Mouse (Mus musculus): ENCODE results near the gene Zdhhc13. TPM values are rescaled to one million over a fixed set of nuclear protein-coding genes. Genes with fewer than 3 reads are reported as not detected.

Gene Zdhhc13
- 52.8 and 59.4 TPM in 2 replicates for polyA plus RNA-seq (2015; fragmentation: Nextera tagmentation; extraction: Ambion mirVana)

DNA sequence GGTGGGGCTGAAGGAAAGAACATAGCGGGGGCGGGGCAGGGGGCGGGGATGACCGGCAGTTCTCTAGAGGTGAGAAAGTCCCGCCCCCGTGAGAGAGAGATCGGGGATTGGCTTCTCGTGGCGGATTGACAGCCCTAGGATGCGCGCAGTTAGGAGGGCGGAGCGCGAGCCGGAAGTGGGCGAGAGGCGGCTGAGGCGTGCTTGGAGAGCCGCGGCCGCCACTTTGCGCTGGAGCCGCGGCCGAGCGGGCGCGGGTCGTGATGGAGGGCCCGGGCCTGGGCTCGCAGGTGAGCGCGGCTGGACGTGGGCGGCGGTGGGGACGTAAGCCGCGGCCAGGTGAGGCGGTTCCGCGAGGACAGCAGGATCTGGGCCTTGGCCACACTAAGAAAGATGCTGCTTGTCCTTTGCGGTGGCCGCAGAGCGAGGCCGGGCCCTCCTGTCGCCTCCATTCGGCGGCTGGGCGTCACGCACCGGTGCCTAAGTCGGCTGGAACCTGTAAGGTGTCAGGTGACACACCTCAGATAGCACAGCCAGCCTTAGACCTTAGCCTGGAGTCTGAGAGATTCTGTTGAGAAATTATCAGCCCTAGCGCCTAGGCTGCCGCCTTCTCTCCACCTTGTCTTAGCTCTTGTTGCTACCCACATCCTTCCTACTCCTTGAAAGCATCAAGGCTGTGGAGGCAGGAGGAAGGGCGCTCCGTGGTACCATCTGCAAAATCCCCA, at the start of gene Zdhhc13:
Gene Zdhhc13 (plus strand): TSS at position 153 of the 722 bp plus-strand sequence.
- Histone ChIP-seq H3K4me3 (replicated peaks; ENCODE audit: low read length) (peak within 1 kb of the TSS; percentile 94), H3K27ac (ENCODE audit: low read length) (peak within 1 kb of the TSS; percentile 67), H3K36me3 (ENCODE audit: control insufficient read depth, insufficient read depth) (no peaks in the 10 kb centered on the region), H3K4me2 (ENCODE audit: low read length) (peak within 1 kb of the TSS; percentile 93), H3K4me1 (replicated peaks; ENCODE audit: control insufficient read depth, insufficient read depth, low read length) (peaks cover 16% of the 10 kb centered on the region), H3K27me3 (replicated peaks; ENCODE audit: control insufficient read depth, insufficient read depth, low read length) (no peaks in the 10 kb centered on the region), H3K9me3 (ENCODE audit: control insufficient read depth, low read length) (no peaks in the 10 kb centered on the region), H3K9ac (replicated peaks; ENCODE audit: low read depth, low read length) (peak within 1 kb of the TSS; percentile 94)
- peak; percentile 100 for ATAC-seq
- WGBS = under 1% methylated on average over 57 of the region's 57 CpGs

DNA sequence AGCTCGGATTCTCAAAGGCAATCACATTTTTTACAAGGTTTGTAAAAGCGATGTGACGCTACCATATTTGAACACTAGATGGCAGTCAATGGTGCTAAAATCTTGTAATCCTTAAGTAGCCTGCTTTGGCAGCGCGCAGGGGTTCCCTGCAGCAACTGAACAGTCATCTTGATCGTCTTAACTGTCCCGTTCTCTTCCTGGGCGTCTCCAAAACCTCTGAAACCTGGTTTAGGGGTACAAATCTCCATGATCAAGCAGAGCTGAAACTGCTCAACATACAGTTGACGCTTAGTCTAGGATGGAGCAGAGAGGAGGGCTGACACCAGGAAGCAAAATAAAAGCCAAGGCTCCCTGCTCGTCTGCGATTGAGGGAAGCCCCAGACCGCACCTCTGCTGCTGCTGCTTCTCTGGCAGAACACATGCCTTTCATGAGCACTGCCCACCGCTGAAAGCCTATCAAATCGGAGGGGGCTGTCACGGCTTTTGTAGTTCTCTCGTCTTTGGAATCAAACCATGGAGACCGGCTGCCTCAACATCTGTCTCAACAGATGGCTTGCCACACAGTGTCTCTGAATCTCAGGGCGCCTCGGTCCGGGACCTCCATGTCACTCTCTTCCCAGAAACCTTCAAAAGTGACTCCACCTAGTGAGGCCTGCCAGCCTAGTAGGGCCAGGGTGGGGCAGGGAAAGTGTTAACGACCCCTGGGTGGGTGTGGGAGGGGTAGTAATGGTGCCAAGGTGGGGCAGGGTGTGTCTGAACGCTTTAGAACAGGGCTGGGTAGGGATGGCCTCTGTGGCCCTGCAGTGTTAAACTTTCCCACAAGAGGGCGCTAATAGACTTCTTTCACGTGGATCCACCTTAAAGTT, 39.3 kb upstream of the Zdhhc13 start:
- under 1% methylated on average over 24 of the region's 24 CpGs for WGBS
- ATAC-seq = peak; percentile 85
- H3K27me3 ChIP-seq (replicated peaks; ENCODE audit: control insufficient read depth, insufficient read depth, low read length) = no peaks in the 10 kb centered on the region

DNA sequence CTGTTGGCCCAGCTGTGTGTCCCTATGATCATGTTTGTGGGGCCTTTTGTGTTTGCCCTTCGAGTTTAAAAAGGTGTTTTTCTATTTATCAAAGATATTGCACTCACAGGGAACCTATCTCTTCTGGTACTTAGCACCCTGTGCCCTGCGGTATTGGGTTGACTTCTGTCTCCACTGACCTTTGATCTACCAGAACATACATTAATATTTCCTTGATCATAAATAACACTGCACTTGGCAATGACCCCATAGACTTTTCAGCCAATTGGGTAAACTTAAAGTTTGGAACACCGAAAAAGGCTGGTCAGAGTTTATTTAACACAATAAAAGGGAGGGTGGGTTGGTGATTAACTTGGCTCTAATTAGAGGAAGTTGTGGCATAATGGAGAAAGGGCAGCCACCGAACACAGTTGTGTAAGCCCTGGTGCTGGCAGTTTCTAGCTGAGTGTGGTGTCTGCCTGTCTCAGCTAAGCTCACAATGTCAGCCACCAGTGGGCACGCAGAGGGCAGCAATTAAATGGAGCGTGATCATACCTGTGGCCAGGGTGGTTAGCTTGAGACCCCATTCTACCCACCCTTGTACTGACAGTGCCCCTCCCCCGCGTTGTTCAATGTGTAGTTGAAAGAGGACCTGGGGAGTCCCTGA, 38.5 kb upstream of the Zdhhc13 start:
- Histone ChIP-seq H3K27ac (ENCODE audit: low read length) (no peak overlapping the region), H3K9me3 (ENCODE audit: control insufficient read depth, low read length) (no peaks in the 10 kb centered on the region), H3K27me3 (replicated peaks; ENCODE audit: control insufficient read depth, insufficient read depth, low read length) (no peaks in the 10 kb centered on the region), H3K4me1 (replicated peaks; ENCODE audit: control insufficient read depth, insufficient read depth, low read length) (peaks cover 9% of the 10 kb centered on the region), H3K4me3 (replicated peaks; ENCODE audit: low read length) (no peak overlapping the region), H3K4me2 (ENCODE audit: low read length) (no peak overlapping the region), H3K9ac (replicated peaks; ENCODE audit: low read depth, low read length) (no peak overlapping the region), H3K36me3 (ENCODE audit: control insufficient read depth, insufficient read depth) (no peaks in the 10 kb centered on the region)
- 49% methylated on average over 8 of the region's 8 CpGs for WGBS
- ATAC-seq = no peak; the same call in 1 of the 2 replicates

More for the DNA sequence above, 39.3 kb upstream of the Zdhhc13 start:
- Histone ChIP-seq H3K9me3 (ENCODE audit: control insufficient read depth, low read length) (no peaks in the 10 kb centered on the region), H3K27ac (ENCODE audit: low read length) (peak overlapping the region; percentile 75), H3K4me2 (ENCODE audit: low read length) (peak overlapping the region; percentile 88), H3K9ac (replicated peaks; ENCODE audit: low read depth, low read length) (peak overlapping the region; percentile 60), H3K36me3 (ENCODE audit: control insufficient read depth, insufficient read depth) (no peaks in the 10 kb centered on the region), H3K4me1 (replicated peaks; ENCODE audit: control insufficient read depth, insufficient read depth, low read length) (peaks cover 9% of the 10 kb centered on the region), H3K4me3 (replicated peaks; ENCODE audit: low read length) (peak overlapping the region; percentile 43)

DNA sequence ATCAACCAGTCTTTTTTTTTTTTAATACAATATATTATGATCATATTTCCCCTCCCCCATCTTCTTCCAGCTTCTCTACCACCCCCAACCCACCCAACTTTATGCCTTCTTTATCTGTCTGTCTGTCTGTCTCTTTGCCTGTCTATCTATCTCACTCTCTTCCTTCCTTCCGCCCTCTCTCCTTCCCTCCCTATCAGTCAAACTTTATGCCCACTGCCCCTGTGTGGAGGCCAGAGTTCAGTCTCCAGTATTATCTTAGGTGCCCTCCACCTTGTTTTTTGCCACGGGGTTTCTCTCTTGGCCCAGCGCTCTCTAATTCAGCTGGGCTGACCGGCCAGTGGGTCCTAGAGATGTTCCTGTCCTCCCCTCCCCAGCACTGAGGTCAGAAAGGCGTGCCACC, 37.6 kb upstream of the Zdhhc13 start:
- no peak overlapping the region for H3K9ac ChIP-seq (replicated peaks; ENCODE audit: low read depth, low read length)

DNA sequence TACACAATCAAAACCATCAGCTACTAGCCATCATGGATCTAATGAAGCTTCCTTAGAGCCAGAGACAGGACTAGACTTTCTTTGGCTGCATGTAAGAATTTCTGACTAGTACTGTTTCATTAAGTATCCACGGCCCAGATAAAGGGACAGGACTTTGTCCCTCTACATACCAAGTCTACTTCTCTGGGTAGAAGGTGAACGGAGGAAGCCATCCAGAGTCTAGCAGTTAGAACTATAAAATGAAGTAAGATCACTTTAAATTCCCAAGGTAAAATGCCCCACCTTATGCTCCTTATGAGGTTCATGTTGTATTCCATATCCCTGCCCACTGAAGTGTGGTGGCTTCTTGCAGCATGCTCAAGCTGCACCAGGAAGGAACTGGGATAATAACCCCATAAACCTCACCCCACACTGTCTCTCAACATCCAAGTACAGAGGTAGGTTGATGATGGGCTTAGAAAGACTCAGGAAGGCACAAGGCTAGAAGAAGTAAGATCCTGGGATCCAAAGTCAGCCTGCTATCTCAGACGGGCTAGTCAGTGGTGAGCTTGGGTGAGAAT, 34.3 kb upstream of the Zdhhc13 start:
- no peaks in the 10 kb centered on the region for H3K9me3 ChIP-seq (ENCODE audit: control insufficient read depth, low read length)
- no peak overlapping the region for H3K27ac ChIP-seq (ENCODE audit: low read length)
- H3K4me2 ChIP-seq (ENCODE audit: low read length) = no peak overlapping the region
- WGBS = 87% methylated on average over 3 of the region's 3 CpGs
- peaks cover 6% of the 10 kb centered on the region for H3K4me1 ChIP-seq (replicated peaks; ENCODE audit: control insufficient read depth, insufficient read depth, low read length)
- H3K9ac ChIP-seq (replicated peaks; ENCODE audit: low read depth, low read length) = no peak overlapping the region
- no peaks in the 10 kb centered on the region for H3K27me3 ChIP-seq (replicated peaks; ENCODE audit: control insufficient read depth, insufficient read depth, low read length)
- H3K36me3 ChIP-seq (ENCODE audit: control insufficient read depth, insufficient read depth) = no peaks in the 10 kb centered on the region
- H3K4me3 ChIP-seq (replicated peaks; ENCODE audit: low read length) = no peak overlapping the region
- no peak for ATAC-seq

More for the DNA sequence above, 37.6 kb upstream of the Zdhhc13 start:
- Histone ChIP-seq H3K4me3 (replicated peaks; ENCODE audit: low read length) (no peak overlapping the region), H3K4me1 (replicated peaks; ENCODE audit: control insufficient read depth, insufficient read depth, low read length) (peaks cover 9% of the 10 kb centered on the region), H3K27ac (ENCODE audit: low read length) (no peak overlapping the region), H3K9me3 (ENCODE audit: control insufficient read depth, low read length) (no peaks in the 10 kb centered on the region), H3K36me3 (ENCODE audit: control insufficient read depth, insufficient read depth) (no peaks in the 10 kb centered on the region), H3K4me2 (ENCODE audit: low read length) (no peak overlapping the region), H3K27me3 (replicated peaks; ENCODE audit: control insufficient read depth, insufficient read depth, low read length) (no peaks in the 10 kb centered on the region)
- no peak for ATAC-seq
- 86% methylated on average over 5 of the region's 5 CpGs for WGBS

DNA sequence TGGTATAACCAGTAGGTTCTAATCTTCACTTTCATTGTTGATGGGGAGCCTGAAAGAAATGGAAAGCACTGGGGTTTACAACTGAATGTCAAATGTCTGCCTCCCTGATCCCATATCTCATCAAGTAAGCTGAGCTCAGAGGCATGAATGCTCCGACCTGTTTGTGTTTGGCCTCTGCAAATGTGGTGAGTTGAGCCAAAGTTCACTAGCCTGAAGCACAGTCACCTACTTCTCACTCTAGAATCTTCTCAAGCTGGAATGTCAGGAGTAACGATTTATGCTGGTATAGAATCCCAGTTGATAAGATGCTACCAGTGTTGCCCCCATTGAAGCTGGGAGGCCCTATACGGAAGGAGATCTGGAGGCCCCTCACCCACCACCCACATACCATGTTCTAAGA, 33.0 kb upstream of the Zdhhc13 start:
- Histone ChIP-seq H3K27me3 (replicated peaks; ENCODE audit: control insufficient read depth, insufficient read depth, low read length) (no peaks in the 10 kb centered on the region), H3K4me3 (replicated peaks; ENCODE audit: low read length) (no peak overlapping the region), H3K4me1 (replicated peaks; ENCODE audit: control insufficient read depth, insufficient read depth, low read length) (no peaks in the 10 kb centered on the region), H3K9me3 (ENCODE audit: control insufficient read depth, low read length) (no peaks in the 10 kb centered on the region), H3K4me2 (ENCODE audit: low read length) (no peak overlapping the region), H3K36me3 (ENCODE audit: control insufficient read depth, insufficient read depth) (no peaks in the 10 kb centered on the region), H3K9ac (replicated peaks; ENCODE audit: low read depth, low read length) (no peak overlapping the region), H3K27ac (ENCODE audit: low read length) (no peak overlapping the region)
- ATAC-seq = no peak
- WGBS = 90% methylated on average over 3 of the region's 3 CpGs

DNA sequence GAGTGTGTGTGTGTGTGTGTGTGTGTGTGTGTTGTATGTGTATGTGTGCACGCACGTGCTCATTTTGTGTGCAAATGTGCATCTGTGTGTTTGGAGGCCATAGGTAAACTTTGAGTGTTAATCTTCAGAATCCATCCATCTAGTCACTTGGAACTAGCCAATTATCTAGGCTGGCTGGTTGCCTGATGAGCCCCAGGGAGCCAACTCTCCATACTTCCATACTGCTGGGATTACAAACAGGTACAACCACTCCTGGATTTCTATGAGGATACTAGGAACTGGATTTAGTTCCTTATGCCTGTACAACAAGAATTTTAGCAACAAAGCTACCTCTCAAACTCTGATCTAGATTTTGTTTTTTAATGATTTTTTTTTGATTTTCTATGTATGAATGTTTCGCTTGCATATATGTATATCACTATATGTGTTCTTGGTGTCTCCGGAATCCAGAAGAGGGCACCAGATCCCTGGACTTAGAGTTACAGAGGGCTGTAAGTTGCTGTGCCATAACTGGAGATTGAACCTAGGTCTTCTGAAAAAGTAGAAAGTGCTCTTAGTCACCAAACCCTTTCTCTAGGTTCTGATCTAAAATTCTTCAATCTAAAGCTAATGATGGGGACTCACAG, 32.4 kb upstream of the Zdhhc13 start:
- no peaks in the 10 kb centered on the region for H3K9me3 ChIP-seq (ENCODE audit: control insufficient read depth, low read length)
- 97% methylated on average over 4 of the region's 4 CpGs for WGBS
- no peak for ATAC-seq
- H3K4me2 ChIP-seq (ENCODE audit: low read length) = no peak overlapping the region
- H3K4me1 ChIP-seq (replicated peaks; ENCODE audit: control insufficient read depth, insufficient read depth, low read length) = no peaks in the 10 kb centered on the region
- no peak overlapping the region for H3K4me3 ChIP-seq (replicated peaks; ENCODE audit: low read length)
- H3K9ac ChIP-seq (replicated peaks; ENCODE audit: low read depth, low read length) = no peak overlapping the region
- H3K27me3 ChIP-seq (replicated peaks; ENCODE audit: control insufficient read depth, insufficient read depth, low read length) = no peaks in the 10 kb centered on the region
- no peaks in the 10 kb centered on the region for H3K36me3 ChIP-seq (ENCODE audit: control insufficient read depth, insufficient read depth)
- H3K27ac ChIP-seq (ENCODE audit: low read length) = no peak overlapping the region

DNA sequence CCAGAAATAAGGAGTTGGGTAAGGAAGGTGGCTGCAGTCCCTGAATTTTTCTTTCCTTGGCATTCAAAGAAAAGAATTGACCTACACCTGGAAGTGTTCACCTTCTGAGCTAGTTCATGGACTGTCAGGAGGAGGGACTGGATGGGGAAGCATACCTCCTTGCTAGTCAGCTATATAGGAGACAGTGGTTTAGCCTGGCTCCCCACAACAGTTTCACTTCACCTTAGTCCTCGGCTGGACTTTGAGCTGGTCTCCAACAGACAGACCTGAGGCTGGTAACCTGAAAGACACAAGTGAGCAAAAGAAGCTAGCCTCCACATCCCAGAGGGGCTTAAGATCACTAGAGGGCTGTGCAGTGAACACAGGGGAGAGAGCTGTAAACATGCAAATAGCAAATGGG, 30.7 kb upstream of the Zdhhc13 start:
- H3K36me3 ChIP-seq (ENCODE audit: control insufficient read depth, insufficient read depth) = no peaks in the 10 kb centered on the region
- no peaks in the 10 kb centered on the region for H3K4me1 ChIP-seq (replicated peaks; ENCODE audit: control insufficient read depth, insufficient read depth, low read length)
- H3K9me3 ChIP-seq (ENCODE audit: control insufficient read depth, low read length) = no peaks in the 10 kb centered on the region
- no peak overlapping the region for H3K9ac ChIP-seq (replicated peaks; ENCODE audit: low read depth, low read length)
- no peak overlapping the region for H3K27ac ChIP-seq (ENCODE audit: low read length)
- no peak for ATAC-seq
- WGBS = 79% methylated on average over 1 of the region's 1 CpGs
- no peak overlapping the region for H3K4me3 ChIP-seq (replicated peaks; ENCODE audit: low read length)
- no peaks in the 10 kb centered on the region for H3K27me3 ChIP-seq (replicated peaks; ENCODE audit: control insufficient read depth, insufficient read depth, low read length)
- no peak overlapping the region for H3K4me2 ChIP-seq (ENCODE audit: low read length)

Measured in forebrain, embryonic 16.5 days (tissue).